Comparison of ENCODE assay signal across 19 mouse cellular contexts in the genomic region with DNA sequence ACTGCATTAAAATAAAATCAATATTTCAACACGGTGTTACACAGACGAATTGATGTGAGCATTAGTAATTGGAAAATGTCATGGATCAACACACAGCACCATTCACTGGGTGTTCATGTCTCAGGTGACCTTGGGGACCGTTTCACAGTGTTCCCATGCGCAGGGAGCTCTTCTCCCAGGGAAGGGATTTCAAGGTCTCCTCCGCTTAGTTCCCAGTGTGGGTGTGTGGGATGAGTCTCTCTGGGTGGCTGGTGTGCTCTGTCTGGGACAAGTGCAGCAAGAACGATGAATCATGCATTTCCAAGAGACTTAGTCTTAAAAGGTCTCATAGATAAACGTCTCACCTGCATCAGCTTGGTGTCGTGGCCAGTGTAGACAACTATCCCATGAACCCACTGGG.
A peak's percentile ranks its signal among the peaks of the same experiment; 100 is the strongest.
DNase-seq lines count a peak whose midpoint lies in the region; ATAC-seq and TF ChIP-seq lines count a peak whose summit lies in the region.
"Had no signal": no experiment of that assay in that cellular context is flagged by ENCODE, and none has a peak within 500 bp of the region (broad histone marks: within the 10 kb centered on the region; RNA-seq: fewer than 3 reads in every experiment).

No protein-coding gene starts in this region.

- intact Hi-C loops in left cerebral cortex, adult 2 months (cut with DNase I) = no loop called here

- no peak for DNase-seq in frontal cortex, postnatal 10 days (ENCODE audit: low spot score in 2 of 2)
- DNase-seq in right cerebral cortex, adult 18-20 months = peak; percentile 62
- DNase-seq in right cerebral cortex, postnatal 14 days = no peak
- peak; percentile 26 for DNase-seq in adrenal gland, postnatal 14 days
- DNase-seq in testis, postnatal 14 days (ENCODE audit: low spot score) = peak; percentile 77
- no peak for DNase-seq in left cerebral cortex, adult 2 months (ENCODE audit: extremely low spot score in 1 of 2, low spot score in 2 of 2)
- DNase-seq: cerebellum, adult 11 months; cerebellum, adult 8-10 months; cerebellum, postnatal 14 days; embryo, embryonic 11 days; gastrocnemius, postnatal 14 days; heart, postnatal 36 days had no signal

- peak; percentile 96 for ATAC-seq in frontal cortex, adult (ENCODE audit: low TSS enrichment)
- ATAC-seq: forebrain, embryonic 15.5 days; intestine, embryonic 16.5 days had no signal

- H3K27ac ChIP-seq in left cerebral cortex, adult 2 months = no peak overlapping the region
- H3K27ac ChIP-seq: embryonic facial prominence, embryonic 15.5 days; forebrain, embryonic 15.5 days; heart, embryonic 13.5 days; hindbrain, embryonic 15.5 days had no signal

- no peak for TF ChIP-seq CTCF in left cerebral cortex, adult 2 months (IDR thresholded peaks at IDR 0.05)

- no peak overlapping the region for H3K4me3 ChIP-seq in left cerebral cortex, adult 2 months
- H3K4me3 ChIP-seq: embryonic facial prominence, embryonic 15.5 days; erythroblast, embryonic 14.5 days; forebrain, embryonic 15.5 days; heart, embryonic 13.5 days; hindbrain, embryonic 15.5 days had no signal

Comparison
In these comparisons a context has a peak if more than half of its experiments do, and no peak if none do; other contexts are left out.
1. DNase-seq: peak in right cerebral cortex, adult 18-20 months (single experiment), adrenal gland, postnatal 14 days (single experiment) and testis, postnatal 14 days (single experiment); none in frontal cortex, postnatal 10 days (0 of 2), right cerebral cortex, postnatal 14 days (single experiment) and left cerebral cortex, adult 2 months (0 of 2).